Mouse (Mus musculus): ENCODE results near the gene Meis1. TPM values are rescaled to one million over a fixed set of nuclear protein-coding genes. Genes with fewer than 3 reads are reported as not detected.

Gene Meis1
- polyA plus RNA-seq, 1 experiment from 2014 or later: 39.6 TPM

DNA sequence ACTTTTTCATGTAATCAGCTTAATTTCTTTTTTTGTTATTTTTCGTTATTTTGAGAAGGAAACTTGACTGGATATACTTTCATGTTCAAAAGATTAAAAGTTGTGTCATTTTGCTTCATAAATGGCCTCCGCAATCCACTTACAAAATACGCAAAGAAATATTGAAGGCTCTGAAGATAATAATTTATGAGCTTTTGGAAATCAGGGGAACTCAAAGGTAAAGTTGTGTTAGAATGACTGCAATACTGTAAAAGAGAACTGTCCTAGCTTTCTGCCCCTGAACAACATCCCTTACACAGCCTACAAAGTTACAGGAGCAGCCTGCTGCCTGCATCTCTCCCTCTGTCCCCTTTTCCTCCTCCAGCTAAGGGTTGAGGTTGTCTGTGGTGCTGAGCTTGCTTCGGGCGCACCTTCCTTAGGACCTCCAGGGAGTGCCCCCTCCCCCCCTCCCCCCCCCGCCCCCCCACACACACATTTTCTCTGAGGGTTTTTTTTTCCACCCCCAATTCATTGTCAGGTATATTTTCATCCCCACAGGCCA, 149.3 kb downstream of the Meis1 start:
- ATAC-seq (no peak), DNase-seq (ENCODE audit: low spot score) (no peak)
- Histone ChIP-seq H3K27me3 (replicated peaks; ENCODE audit: insufficient read depth, low read length) (peaks cover 12% of the 10 kb centered on the region; the same call in 1 of the 2 replicates), H3K9me3 (ENCODE audit: low read length) (no peaks in the 10 kb centered on the region), H3K36me3 (ENCODE audit: insufficient read depth, low read length) (no peaks in the 10 kb centered on the region), H3K27ac (ENCODE audit: low read length) (no peak overlapping the region), H3K4me3 (ENCODE audit: low read depth, low read length) (no peak overlapping the region), H3K4me1 (ENCODE audit: insufficient read depth, low read depth, low read length) (peaks cover 3% of the 10 kb centered on the region; the same call in 1 of the 2 replicates), H3K9ac (replicated peaks; ENCODE audit: low read depth) (no peak overlapping the region), H3K4me2 (replicated peaks; ENCODE audit: low read depth, low read length) (no peak overlapping the region)
- TF ChIP-seq CTCF (IDR thresholded peaks at IDR 0.05) (no peak), EP300 (IDR thresholded peaks at IDR 0.05) (no peak)
- WGBS: 63% methylated on average over 5 of the region's 6 CpGs

DNA sequence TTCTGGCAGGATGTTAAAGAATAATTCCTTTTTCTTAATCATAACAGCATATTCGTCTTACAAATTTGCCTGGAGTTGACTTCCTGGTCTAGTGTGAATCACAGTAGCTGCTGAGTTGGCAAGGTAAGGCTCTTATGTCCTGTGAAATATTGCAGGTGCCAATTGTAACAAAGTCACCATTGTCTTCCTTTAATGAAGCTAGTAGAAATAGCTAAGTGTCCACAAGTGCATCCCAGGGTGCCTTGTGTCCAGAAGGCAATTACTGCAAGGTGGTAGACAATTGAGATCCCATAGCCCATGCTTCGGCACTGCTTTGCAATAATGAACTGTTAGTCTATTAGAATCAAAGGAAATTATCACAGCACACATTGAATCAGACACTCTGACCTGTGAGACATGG, 151.1 kb downstream of the Meis1 start:
- no peak overlapping the region for H3K4me2 ChIP-seq (replicated peaks; ENCODE audit: low read depth, low read length)
- 0 out of 2 replicates have a peak, but pooled peaks cover 12% of the 10 kb centered on the region for H3K27me3 ChIP-seq (replicated peaks; ENCODE audit: insufficient read depth, low read length)
- DNase-seq (ENCODE audit: low spot score) (no peak), ATAC-seq (no peak)
- H3K9ac ChIP-seq (replicated peaks; ENCODE audit: low read depth): no peak overlapping the region
- WGBS: 43% methylated on average over 2 of the region's 2 CpGs
- H3K4me1 ChIP-seq (ENCODE audit: insufficient read depth, low read depth, low read length): peaks cover 3% of the 10 kb centered on the region; the same call in 1 of the 2 replicates
- H3K36me3 ChIP-seq (ENCODE audit: insufficient read depth, low read length): no peaks in the 10 kb centered on the region
- no peaks in the 10 kb centered on the region for H3K9me3 ChIP-seq (ENCODE audit: low read length)
- TF ChIP-seq CTCF (IDR thresholded peaks at IDR 0.05) (no peak), EP300 (IDR thresholded peaks at IDR 0.05) (no peak)
- H3K27ac ChIP-seq (ENCODE audit: low read length): no peak overlapping the region
- no peak overlapping the region for H3K4me3 ChIP-seq (ENCODE audit: low read depth, low read length)

GRCm38 (mm10) chr11:18866198-18866836, 152.5 kb downstream of the Meis1 start:
- TF ChIP-seq CTCF (IDR thresholded peaks at IDR 0.05): no peak
- TF ChIP-seq EP300 (IDR thresholded peaks at IDR 0.05): no peak
- peaks cover 2% of the 10 kb centered on the region; the same call in 1 of the 2 replicates for H3K4me1 ChIP-seq (ENCODE audit: insufficient read depth, low read depth, low read length)
- no peak for ATAC-seq
- no peak overlapping the region for H3K4me3 ChIP-seq (ENCODE audit: low read depth, low read length)
- H3K9me3 ChIP-seq (ENCODE audit: low read length): no peaks in the 10 kb centered on the region
- no peak overlapping the region for H3K27ac ChIP-seq (ENCODE audit: low read length)
- H3K36me3 ChIP-seq (ENCODE audit: insufficient read depth, low read length): no peaks in the 10 kb centered on the region
- 0 out of 2 replicates have a peak, but pooled peaks cover 7% of the 10 kb centered on the region for H3K27me3 ChIP-seq (replicated peaks; ENCODE audit: insufficient read depth, low read length)
- 25% methylated on average over 6 of the region's 6 CpGs for WGBS
- no peak overlapping the region for H3K4me2 ChIP-seq (replicated peaks; ENCODE audit: low read depth, low read length)
- no peak overlapping the region for H3K9ac ChIP-seq (replicated peaks; ENCODE audit: low read depth)
- no peak for DNase-seq (ENCODE audit: low spot score)

GRCm38 (mm10) chr11:18850772-18851171, 168.0 kb downstream of the Meis1 start:
- H3K4me3 ChIP-seq (ENCODE audit: low read depth, low read length): no peak overlapping the region
- TF ChIP-seq CTCF (IDR thresholded peaks at IDR 0.05) (no peak), EP300 (IDR thresholded peaks at IDR 0.05) (no peak)
- H3K9ac ChIP-seq (replicated peaks; ENCODE audit: low read depth): no peak overlapping the region
- DNase-seq (ENCODE audit: low spot score) (no peak), ATAC-seq (no peak)
- WGBS: 77% methylated on average over 4 of the region's 4 CpGs
- no peaks in the 10 kb centered on the region for H3K9me3 ChIP-seq (ENCODE audit: low read length)
- no peak overlapping the region for H3K27ac ChIP-seq (ENCODE audit: low read length)
- no peaks in the 10 kb centered on the region for H3K27me3 ChIP-seq (replicated peaks; ENCODE audit: insufficient read depth, low read length)
- no peaks in the 10 kb centered on the region for H3K4me1 ChIP-seq (ENCODE audit: insufficient read depth, low read depth, low read length)
- H3K36me3 ChIP-seq (ENCODE audit: insufficient read depth, low read length): no peaks in the 10 kb centered on the region
- H3K4me2 ChIP-seq (replicated peaks; ENCODE audit: low read depth, low read length): no peak overlapping the region

- Histone ChIP-seq H3K4me1 (ENCODE audit: insufficient read depth, low read depth, low read length) (no peaks in the 10 kb centered on the region), H3K27ac (ENCODE audit: low read length) (no peak overlapping the region), H3K9me3 (ENCODE audit: low read length) (no peaks in the 10 kb centered on the region), H3K4me2 (replicated peaks; ENCODE audit: low read depth, low read length) (no peak overlapping the region), H3K36me3 (ENCODE audit: insufficient read depth, low read length) (no peaks in the 10 kb centered on the region), H3K9ac (replicated peaks; ENCODE audit: low read depth) (no peak overlapping the region), H3K4me3 (ENCODE audit: low read depth, low read length) (no peak overlapping the region), H3K27me3 (replicated peaks; ENCODE audit: insufficient read depth, low read length) (no peaks in the 10 kb centered on the region)
- WGBS: 83% methylated on average over 3 of the region's 3 CpGs
- DNase-seq (ENCODE audit: low spot score) (no peak), ATAC-seq (no peak)
- TF ChIP-seq CTCF (IDR thresholded peaks at IDR 0.05) (no peak), EP300 (IDR thresholded peaks at IDR 0.05) (no peak)
These were observed 171.1 kb downstream of the Meis1 start for GRCm38 (mm10) chr11:18847650-18848049.

- Histone ChIP-seq H3K9me3 (ENCODE audit: low read length) (no peaks in the 10 kb centered on the region), H3K36me3 (ENCODE audit: insufficient read depth, low read length) (no peaks in the 10 kb centered on the region), H3K4me3 (ENCODE audit: low read depth, low read length) (no peak overlapping the region), H3K9ac (replicated peaks; ENCODE audit: low read depth) (no peak overlapping the region), H3K27me3 (replicated peaks; ENCODE audit: insufficient read depth, low read length) (no peaks in the 10 kb centered on the region), H3K4me2 (replicated peaks; ENCODE audit: low read depth, low read length) (no peak overlapping the region), H3K27ac (ENCODE audit: low read length) (no peak overlapping the region), H3K4me1 (ENCODE audit: insufficient read depth, low read depth, low read length) (no peaks in the 10 kb centered on the region)
- ATAC-seq (no peak), DNase-seq (ENCODE audit: low spot score) (no peak)
- WGBS: 85% methylated on average over 4 of the region's 4 CpGs
- TF ChIP-seq CTCF (IDR thresholded peaks at IDR 0.05): no peak
- no peak for TF ChIP-seq EP300 (IDR thresholded peaks at IDR 0.05)
These were observed 172.3 kb downstream of the Meis1 start for GRCm38 (mm10) chr11:18846472-18846871.

Measured in lung, postnatal 0 days (tissue).